Mouse (Mus musculus): ENCODE results near the gene Gdap1l1. TPM values are rescaled to one million over a fixed set of nuclear protein-coding genes. Genes with fewer than 3 reads are reported as not detected.
"Not testable (repeated sequence)": the region's sequence is repeated elsewhere in the genome, so short reads cannot be mapped to it uniquely, and the experiment has no call there.

Gene Gdap1l1
- polyA plus RNA-seq, 1 experiment from 2014 or later, result 114 TPM

DNA sequence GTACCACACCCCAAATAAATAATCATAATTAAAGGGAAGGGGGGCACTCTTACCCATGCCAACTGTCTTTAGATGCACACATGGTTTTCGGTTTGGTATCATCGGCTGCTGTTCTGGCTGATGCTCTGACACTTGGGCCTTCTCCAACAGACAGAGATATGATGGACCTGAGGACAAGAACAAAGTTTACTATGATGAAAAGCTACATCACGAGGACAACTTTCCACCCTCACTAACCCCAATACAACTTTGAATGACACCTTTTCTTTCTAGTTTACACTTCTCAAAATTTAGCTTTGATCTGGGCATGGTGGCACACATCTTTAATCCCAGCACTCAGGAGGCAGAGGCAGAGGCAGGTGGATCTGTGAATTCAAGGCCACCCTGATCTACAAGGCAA, 26.9 kb upstream of the Gdap1l1 start:
- H3K27ac ChIP-seq; H3K9ac ChIP-seq (replicated peaks); H3K27me3 ChIP-seq; H3K4me1 ChIP-seq (replicated peaks); H3K9me3 ChIP-seq; ATAC-seq; H3K4me2 ChIP-seq (replicated peaks); H3K4me3 ChIP-seq (replicated peaks): not testable (repeated sequence)
- peaks cover 63% of the 10 kb centered on the region for H3K36me3 ChIP-seq
- WGBS, result 98% methylated on average over 3 of the region's 3 CpGs

DNA sequence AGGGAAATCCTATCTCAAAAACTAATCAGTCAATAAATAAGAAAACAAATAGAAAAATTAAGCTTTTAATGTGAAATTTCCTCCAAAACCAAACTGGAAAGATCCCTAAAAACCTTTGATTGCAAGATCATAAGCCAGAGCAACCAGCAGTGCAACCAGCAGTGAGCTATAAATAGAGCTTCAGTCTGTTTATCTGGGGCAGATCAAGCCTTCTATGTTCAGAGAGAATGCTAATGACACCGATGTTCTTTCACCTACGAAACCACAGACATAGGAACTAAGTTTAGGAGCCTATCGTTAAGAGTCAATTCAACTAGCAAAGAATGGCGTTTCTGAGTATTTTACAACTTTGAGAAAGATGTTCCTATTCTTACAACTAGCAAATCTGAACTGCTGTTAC, 26.4 kb upstream of the Gdap1l1 start:
- H3K27me3 ChIP-seq, result no peaks in the 10 kb centered on the region
- H3K9ac ChIP-seq (replicated peaks), result no peak overlapping the region
- no peaks in the 10 kb centered on the region for H3K4me1 ChIP-seq (replicated peaks)
- H3K4me2 ChIP-seq (replicated peaks), result no peak overlapping the region
- no peak for ATAC-seq
- WGBS, result 95% methylated on average over 4 of the region's 4 CpGs
- H3K27ac ChIP-seq, result no peak overlapping the region
- no peaks in the 10 kb centered on the region for H3K9me3 ChIP-seq
- H3K4me3 ChIP-seq (replicated peaks), result no peak overlapping the region
- H3K36me3 ChIP-seq, result peaks cover 63% of the 10 kb centered on the region

DNA sequence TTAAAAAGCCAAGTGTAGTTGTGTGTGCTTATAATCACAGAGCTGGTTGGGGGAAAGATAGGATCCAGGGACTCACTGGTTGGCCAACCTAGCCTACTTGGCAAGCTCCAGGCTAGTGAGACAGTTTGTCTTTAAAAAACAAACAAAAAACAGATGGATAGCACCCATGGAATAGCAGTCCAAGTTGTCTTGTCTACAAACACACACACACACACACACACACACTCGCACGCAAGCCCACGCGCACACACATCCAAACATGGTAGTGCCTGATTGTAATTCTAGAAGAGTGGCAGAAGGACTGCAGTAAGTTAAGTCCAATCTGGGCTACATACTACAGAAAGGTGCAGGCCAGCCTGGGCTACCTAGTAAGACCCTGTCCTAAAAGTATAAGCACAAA, 25.9 kb upstream of the Gdap1l1 start:
- Histone ChIP-seq H3K4me3 (replicated peaks) (no peak overlapping the region), H3K36me3 (peaks cover 57% of the 10 kb centered on the region), H3K27me3 (no peaks in the 10 kb centered on the region), H3K9ac (replicated peaks) (no peak overlapping the region), H3K4me2 (replicated peaks) (no peak overlapping the region), H3K4me1 (replicated peaks) (peaks cover 2% of the 10 kb centered on the region), H3K9me3 (no peaks in the 10 kb centered on the region), H3K27ac (no peak overlapping the region)
- ATAC-seq, result no peak
- WGBS, result 96% methylated on average over 4 of the region's 4 CpGs

DNA sequence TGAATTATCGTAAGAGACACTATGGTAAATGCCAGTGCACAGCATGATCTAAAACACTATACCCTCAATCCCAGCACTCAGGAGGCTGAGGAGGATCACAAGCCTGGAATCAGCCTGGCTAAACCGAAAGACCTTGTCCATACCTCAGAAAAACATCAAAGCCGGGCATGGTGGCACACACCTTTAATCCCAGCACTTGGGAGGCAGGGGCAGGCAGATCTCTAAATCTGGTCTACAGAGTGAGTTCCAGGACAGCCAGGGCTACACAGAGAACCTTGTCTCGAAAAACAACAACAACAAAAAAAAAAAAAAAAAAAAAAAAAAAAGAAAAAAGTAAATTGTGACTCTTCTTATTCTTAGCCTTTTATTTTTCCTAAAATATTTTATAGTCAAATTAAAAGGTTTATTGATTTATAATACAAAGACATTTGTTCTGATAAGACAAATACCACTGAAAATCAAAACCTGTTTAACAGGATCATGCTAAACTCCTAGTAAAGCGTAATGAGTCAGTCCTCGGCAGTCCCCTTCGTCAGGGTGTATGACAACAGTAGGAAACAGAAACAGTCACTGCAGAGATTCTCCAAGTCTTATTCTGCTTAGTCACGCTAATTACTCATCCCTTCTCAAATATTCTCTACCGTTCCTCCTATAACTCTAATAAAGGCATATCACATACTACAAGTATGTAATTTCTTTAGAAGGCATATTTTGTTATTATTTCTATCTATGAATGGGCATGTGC, 25.3 kb upstream of the Gdap1l1 start:
- Histone ChIP-seq H3K4me2 (replicated peaks) (no peak overlapping the region), H3K36me3 (peaks cover 53% of the 10 kb centered on the region), H3K27me3 (no peaks in the 10 kb centered on the region), H3K27ac (no peak overlapping the region), H3K9ac (replicated peaks) (no peak overlapping the region), H3K9me3 (no peaks in the 10 kb centered on the region), H3K4me1 (replicated peaks) (peaks cover 8% of the 10 kb centered on the region), H3K4me3 (replicated peaks) (no peak overlapping the region)
- no peak for ATAC-seq
- 96% methylated on average over 9 of the region's 9 CpGs for WGBS

DNA sequence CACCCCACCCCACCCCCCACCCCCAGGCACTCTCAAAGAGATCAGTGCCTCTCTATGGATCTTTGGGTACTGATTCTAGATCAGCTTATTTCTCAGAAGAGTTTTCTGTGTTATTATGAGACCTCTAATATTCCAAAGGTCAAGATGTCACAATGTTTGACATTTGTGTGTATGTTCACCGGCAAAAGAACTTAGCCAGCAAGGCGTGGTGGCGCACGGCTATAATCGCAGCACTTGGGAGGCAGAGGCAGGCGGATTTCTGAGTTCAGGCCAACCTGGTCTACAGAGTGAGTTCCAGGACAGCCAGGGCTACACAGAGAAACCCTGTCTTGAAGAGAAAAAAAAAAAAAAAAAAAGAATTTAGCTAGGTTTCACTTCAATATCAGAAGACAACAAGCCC, 21.2 kb upstream of the Gdap1l1 start:
- H3K9ac ChIP-seq (replicated peaks), result no peak overlapping the region
- H3K4me3 ChIP-seq (replicated peaks), result no peak overlapping the region
- WGBS, result 96% methylated on average over 6 of the region's 6 CpGs
- no peaks in the 10 kb centered on the region for H3K27me3 ChIP-seq
- H3K4me2 ChIP-seq (replicated peaks), result no peak overlapping the region
- no peaks in the 10 kb centered on the region for H3K9me3 ChIP-seq
- no peak overlapping the region for H3K27ac ChIP-seq
- peaks cover 19% of the 10 kb centered on the region for H3K36me3 ChIP-seq
- ATAC-seq, result no peak
- peaks cover 32% of the 10 kb centered on the region for H3K4me1 ChIP-seq (replicated peaks)

DNA sequence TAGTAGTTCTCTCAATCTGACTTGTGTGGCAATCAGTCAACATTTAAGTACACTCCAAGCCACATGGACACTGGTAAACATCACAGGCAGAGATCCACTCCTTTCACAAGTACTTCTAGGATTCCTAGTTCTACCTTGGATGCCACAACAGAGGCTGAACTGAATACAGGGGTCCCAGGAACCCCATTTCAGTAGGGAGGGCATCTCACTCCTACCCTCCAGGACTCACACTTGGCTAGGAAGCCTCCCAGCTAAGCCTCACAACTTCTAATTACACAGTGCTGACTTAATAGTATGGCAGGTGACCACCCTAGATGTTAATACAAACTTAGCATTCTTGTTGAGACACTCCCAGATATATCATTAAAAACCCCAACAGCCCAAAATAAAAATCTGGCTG, 20.4 kb upstream of the Gdap1l1 start:
- no peak overlapping the region for H3K27ac ChIP-seq
- peak overlapping the region; percentile 91 for H3K9ac ChIP-seq (replicated peaks)

DNA sequence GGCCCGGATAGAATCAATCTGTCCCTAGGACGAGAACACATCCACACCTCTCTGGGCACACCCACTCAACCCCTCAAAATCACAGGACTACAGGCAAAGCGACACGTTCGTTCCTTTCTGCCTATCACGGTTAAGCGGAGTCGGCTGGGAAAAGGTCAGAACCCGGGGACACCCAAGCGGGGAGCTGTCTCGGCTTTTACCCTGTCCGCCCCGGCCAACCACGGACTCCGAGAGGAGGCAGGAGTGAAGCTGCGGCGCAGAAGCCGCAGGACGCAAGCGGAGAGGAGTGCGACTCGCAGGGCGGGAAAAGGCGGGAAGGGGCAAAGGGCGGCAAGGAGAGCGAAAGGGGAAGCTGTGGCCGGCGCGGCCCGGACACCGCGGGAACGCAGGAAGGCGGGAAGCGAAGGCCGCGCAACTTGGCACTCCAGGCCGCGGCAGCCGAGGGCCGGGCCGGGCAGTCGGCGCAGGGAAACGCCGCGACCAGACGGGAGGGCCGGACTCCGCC, 19.4 kb upstream of the Gdap1l1 start:
- no peaks in the 10 kb centered on the region for H3K9me3 ChIP-seq
- H3K4me3 ChIP-seq (replicated peaks), result peak overlapping the region; percentile 98
- peak overlapping the region; percentile 91 for H3K9ac ChIP-seq (replicated peaks)
- no peaks in the 10 kb centered on the region for H3K27me3 ChIP-seq
- ATAC-seq, result peak; percentile 77
- H3K4me1 ChIP-seq (replicated peaks), result peaks cover 32% of the 10 kb centered on the region
- peak overlapping the region; percentile 74 for H3K27ac ChIP-seq
- 0% methylated on average over 49 of the region's 50 CpGs for WGBS
- H3K36me3 ChIP-seq, result peaks cover 14% of the 10 kb centered on the region
- peak overlapping the region; percentile 95 for H3K4me2 ChIP-seq (replicated peaks)

More for the DNA sequence above, 20.4 kb upstream of the Gdap1l1 start:
- H3K4me1 ChIP-seq (replicated peaks), result peaks cover 32% of the 10 kb centered on the region
- peak overlapping the region; percentile 95 for H3K4me2 ChIP-seq (replicated peaks)
- H3K9me3 ChIP-seq, result no peaks in the 10 kb centered on the region
- peaks cover 15% of the 10 kb centered on the region for H3K36me3 ChIP-seq
- peak overlapping the region; percentile 98 for H3K4me3 ChIP-seq (replicated peaks)
- no peaks in the 10 kb centered on the region for H3K27me3 ChIP-seq
- no peak for ATAC-seq

DNA sequence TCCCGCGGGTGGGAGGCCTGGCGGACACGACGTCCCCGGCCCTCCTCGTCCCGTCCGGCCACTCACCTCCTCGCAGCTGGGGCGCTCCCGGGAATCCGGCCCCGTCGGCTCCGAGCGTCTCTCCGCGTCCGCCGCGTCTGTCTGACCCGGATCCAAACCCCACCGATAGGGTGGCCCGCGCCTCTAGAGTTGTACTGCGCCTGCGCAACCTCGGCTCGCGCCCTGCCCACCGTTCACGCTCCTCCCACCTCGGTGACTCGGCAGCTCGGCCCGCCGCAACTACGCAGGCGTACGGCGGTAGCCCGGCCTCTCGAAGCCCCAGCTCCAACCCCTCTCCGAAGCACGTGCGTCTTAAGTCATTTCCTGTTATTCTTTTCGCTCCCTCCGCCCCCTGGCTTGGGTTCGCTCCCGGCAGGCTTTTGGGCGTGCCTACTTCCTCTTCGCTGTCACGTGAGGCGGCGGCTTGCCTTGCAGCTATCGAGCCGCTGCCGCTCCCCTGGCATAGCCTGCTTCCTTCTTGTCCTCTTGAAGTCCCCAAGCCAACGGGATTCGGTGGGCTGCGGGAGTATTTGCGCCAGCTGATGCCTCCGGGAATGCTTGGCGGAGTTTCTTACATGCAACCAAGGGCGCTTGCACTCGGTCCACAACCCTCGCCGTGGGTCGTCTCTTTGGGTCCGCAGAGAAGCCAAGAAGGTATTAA, 18.8 kb upstream of the Gdap1l1 start:
- Histone ChIP-seq H3K36me3 (peaks cover 9% of the 10 kb centered on the region), H3K4me1 (replicated peaks) (peaks cover 32% of the 10 kb centered on the region), H3K27ac (peak overlapping the region; percentile 86), H3K4me3 (replicated peaks) (peak overlapping the region; percentile 98), H3K9me3 (no peaks in the 10 kb centered on the region), H3K4me2 (replicated peaks) (peak overlapping the region; percentile 95), H3K9ac (replicated peaks) (peak overlapping the region; percentile 91), H3K27me3 (no peaks in the 10 kb centered on the region)
- ATAC-seq, result peak; percentile 99
- WGBS, result under 1% methylated on average over 58 of the region's 71 CpGs

DNA sequence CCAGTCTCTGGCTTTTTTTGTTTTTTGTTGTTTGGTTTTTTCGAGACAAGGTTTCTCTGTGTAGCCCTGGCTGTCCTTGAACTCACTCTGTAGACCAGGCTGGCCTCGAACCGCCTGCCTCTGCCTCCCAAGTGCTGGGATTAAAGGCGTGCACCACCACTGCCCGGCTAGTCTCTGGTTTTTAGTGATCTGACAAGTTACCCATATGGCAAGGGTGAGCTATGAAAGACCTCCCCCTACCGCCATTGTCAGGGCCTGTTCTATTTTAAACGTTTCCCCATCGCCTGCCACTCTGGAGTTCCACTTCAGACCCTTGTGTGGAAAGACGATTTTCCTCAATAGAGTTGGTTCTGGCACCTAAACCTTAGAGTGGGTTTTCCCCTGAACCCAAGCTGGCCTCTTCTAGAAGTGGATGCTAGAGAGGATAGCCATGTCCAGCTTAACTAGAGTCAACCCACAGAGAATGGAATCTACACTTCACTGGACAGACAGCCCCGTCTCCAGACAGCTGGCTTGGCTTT, 17.9 kb upstream of the Gdap1l1 start:
- no peak overlapping the region for H3K27ac ChIP-seq
- 40% methylated on average over 10 of the region's 10 CpGs for WGBS
- ATAC-seq, result no peak

DNA sequence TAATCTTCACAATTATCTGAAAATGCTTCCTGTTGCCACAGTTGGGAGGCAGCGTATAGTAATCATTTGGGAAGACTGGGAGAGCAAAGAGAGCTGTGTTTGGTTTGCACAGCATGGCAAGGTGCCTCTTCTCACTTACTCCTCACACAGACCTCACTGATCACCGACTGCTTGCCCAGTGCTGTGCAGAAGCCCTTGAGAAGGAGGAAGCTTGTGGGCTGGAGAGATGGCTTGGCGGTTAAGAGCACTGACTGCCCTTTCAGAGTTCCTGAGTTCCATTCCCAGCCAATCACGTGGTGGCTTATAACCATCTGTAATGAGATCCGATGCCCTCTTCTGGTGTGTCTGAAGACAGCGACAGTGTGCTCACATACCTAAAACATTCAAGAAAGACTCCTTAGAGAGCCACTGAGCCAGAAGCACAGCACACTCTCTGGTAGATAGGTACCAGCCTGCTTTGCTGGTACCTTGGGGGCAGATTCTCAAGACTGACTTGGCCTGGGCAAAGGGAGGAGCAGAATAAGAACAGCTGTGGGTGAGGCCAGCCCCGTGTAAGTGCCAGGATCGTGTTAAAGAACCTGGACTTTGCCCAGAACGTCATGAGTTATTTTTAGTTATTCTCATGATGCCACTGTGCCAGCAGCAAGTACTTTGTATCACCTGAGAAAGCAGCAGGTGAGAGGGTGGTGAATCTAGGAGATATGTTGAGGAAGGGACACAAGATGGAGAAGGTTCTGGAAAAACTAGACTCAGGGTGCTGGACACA, 15.2 kb upstream of the Gdap1l1 start:
- H3K4me3 ChIP-seq (replicated peaks), result no peak overlapping the region

More for the DNA sequence above, 17.9 kb upstream of the Gdap1l1 start:
- peak overlapping the region; percentile 71 for H3K9ac ChIP-seq (replicated peaks)
- no peaks in the 10 kb centered on the region for H3K27me3 ChIP-seq
- peaks cover 6% of the 10 kb centered on the region; the same call in 1 of the 2 replicates for H3K36me3 ChIP-seq
- H3K9me3 ChIP-seq, result no peaks in the 10 kb centered on the region
- H3K4me1 ChIP-seq (replicated peaks), result peaks cover 32% of the 10 kb centered on the region
- H3K4me3 ChIP-seq (replicated peaks), result peak overlapping the region; percentile 98
- H3K4me2 ChIP-seq (replicated peaks), result peak overlapping the region; percentile 79

DNA sequence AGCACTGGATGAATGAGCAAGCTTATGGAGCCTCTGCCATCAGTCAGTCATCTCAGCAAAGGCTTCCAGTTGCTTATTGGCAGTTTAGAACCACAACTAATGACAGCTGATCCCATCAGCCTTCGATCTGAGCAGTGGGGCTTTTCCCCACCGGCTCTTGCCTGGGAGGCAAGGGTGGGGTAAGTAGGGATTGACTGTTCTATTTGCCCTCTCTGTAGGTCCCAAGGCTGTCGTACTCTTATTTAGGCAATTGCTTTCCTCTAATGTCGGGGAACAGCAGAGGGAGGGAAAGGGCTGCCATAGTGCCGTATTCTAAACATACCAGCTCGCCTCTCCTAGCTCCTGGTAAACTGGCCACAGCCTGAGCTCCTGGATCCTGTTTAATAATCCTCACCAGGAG, 13.7 kb upstream of the Gdap1l1 start, which contains the start of gene Oser1:
Gene Oser1 (minus strand): TSS at position 101 of the 400 bp plus-strand sequence.
- ATAC-seq, result no peak

More for the DNA sequence above, 15.2 kb upstream of the Gdap1l1 start:
- no peaks in the 10 kb centered on the region for H3K27me3 ChIP-seq
- H3K27ac ChIP-seq, result no peak overlapping the region
- WGBS, result 87% methylated on average over 9 of the region's 9 CpGs
- no peak overlapping the region for H3K9ac ChIP-seq (replicated peaks)
- H3K9me3 ChIP-seq, result no peaks in the 10 kb centered on the region
- ATAC-seq, result no peak
- H3K4me2 ChIP-seq (replicated peaks), result no peak overlapping the region
- H3K4me1 ChIP-seq (replicated peaks), result peaks cover 24% of the 10 kb centered on the region
- H3K36me3 ChIP-seq, result peaks cover 6% of the 10 kb centered on the region; the same call in 1 of the 2 replicates

More for the DNA sequence above, 13.7 kb upstream of the Gdap1l1 start, which contains the start of gene Oser1:
- H3K4me2 ChIP-seq (replicated peaks), result no peak within 1 kb of the TSS
- no peaks in the 10 kb centered on the region for H3K27me3 ChIP-seq
- H3K9ac ChIP-seq (replicated peaks), result no peak within 1 kb of the TSS
- WGBS, result 84% methylated on average over 6 of the region's 6 CpGs
- no peak within 1 kb of the TSS for H3K4me3 ChIP-seq (replicated peaks)
- H3K9me3 ChIP-seq, result no peaks in the 10 kb centered on the region
- no peak within 1 kb of the TSS for H3K27ac ChIP-seq
- peaks cover 6% of the 10 kb centered on the region; the same call in 1 of the 2 replicates for H3K36me3 ChIP-seq
- peaks cover 17% of the 10 kb centered on the region for H3K4me1 ChIP-seq (replicated peaks)

Measured in midbrain, embryonic 13.5 days (tissue).